Mouse (Mus musculus) heart, postnatal 14 days (tissue): ENCODE results near the gene Syncrip. TPM values are rescaled to one million over a fixed set of nuclear protein-coding genes. Genes with fewer than 3 reads are reported as not detected.
"Not testable (repeated sequence)": the region's sequence is repeated elsewhere in the genome, so short reads cannot be mapped to it uniquely, and the experiment has no call there.

ENCODE experiments used
- DNase-seq, 2 experiments: peaks; one replicate each; pipeline ENCODE4 v3.0.0; 2021 to 2022
- intact Hi-C: fragments of 180-260 bp; cut with DNase I; formaldehyde crosslinking; loops from one replicate; pipeline ENCODE4 v1.15.1; 2025
- total RNA-seq, 2 experiments: library from RNA; stranded (reverse); gene quantifications; 2 replicates each; pipeline ENCODE4 v1.2.3; 2021

Syncrip gene
- total RNA-seq, 2 experiments from 2014 or later = 61.2 to 62.1 TPM

GRCm38 (mm10) chr9:88492522-88492921, 10.1 kb upstream of the Syncrip start:
- no peak for DNase-seq
- intact Hi-C loops = no loop called here

- no peak for DNase-seq
Measured at GRCm38 (mm10) chr9:88484531-88484930, 2.2 kb upstream of the Syncrip start.

GRCm38 (mm10) chr9:88482829-88483396, 539 bp upstream of the Syncrip start:
- peak; percentile 91 for DNase-seq
- intact Hi-C loops = no loop called here

More at GRCm38 (mm10) chr9:88484531-88484930, 2.2 kb upstream of the Syncrip start:
- intact Hi-C loops = no loop called here

DNA sequence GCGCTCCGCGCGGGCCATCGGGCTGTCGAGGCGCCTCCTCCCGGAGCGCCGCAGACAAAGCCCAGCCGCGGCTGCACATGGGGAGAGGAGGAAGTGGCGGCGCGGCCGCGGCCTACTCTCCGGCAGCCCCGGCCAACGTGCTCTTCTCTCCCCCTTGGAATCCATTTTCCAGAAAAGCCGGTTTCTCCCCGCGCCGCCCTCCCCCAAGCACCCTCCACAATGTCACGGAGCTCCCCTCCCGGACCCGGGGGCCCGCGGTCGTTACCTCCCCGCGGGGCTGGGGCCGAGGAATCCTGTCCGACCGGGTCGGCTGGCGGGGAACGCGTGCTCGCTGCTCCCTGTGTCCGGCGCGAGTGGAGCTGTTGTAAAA, 598 bp downstream of the Syncrip start:
- intact Hi-C loops = loop anchor here (2.0 kb wide), 1 partner anchor 65 kb away; no protein-coding TSS in a partner anchor
- peak in 1 of 2 experiments; percentile 42 for DNase-seq

DNA sequence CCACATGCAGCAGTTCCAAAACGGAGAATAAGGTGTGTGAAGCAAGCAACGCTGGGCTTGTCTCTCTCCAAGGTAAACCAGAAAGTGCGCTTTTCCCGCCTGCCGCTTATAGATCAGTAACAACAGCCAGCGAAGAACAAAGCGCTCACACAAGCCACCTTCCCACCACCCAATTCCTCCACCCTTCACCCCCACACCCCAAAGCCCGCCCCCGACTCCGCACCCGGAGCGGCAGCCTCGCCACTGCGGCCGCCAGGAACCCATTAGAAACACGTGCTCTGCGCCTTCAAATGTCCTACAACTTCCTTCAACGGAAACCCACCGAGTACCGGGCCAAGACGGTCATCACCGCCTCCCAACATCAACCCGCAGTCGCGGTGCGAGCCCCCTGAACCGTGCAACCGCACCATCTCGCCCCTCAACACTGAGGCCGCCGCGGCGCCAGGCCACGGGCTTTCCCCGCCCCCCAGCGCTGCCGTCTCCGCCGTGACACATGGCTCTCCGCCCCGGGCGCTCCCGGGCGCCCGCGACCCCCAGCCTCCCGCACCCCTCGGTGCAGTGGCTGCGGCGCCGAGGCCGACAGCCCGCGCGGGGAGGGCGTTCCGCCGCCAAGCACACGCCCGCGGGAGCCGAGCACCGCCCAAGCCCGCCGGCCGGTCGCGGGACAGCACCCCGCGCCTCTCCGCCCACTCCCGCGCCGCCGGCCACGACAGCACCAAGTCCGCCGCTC, 1.1 kb downstream of the Syncrip start:
- intact Hi-C loops = loop anchor here (2.0 kb wide), 1 partner anchor 66 kb away; no protein-coding TSS in a partner anchor
- peak; percentile 42 to 56 for DNase-seq

- intact Hi-C loops = loop anchor here (1.0 to 2.0 kb wide), 2 partner anchors 42 to 67 kb away; no protein-coding TSS in a partner anchor
- DNase-seq = no peak
Measured at GRCm38 (mm10) chr9:88480120-88480519, 2.3 kb downstream of the Syncrip start.

GRCm38 (mm10) chr9:88476138-88476537, 6.2 kb downstream of the Syncrip start:
- DNase-seq = peak in 1 of 2 experiments; percentile 8
- intact Hi-C loops = loop anchor here (5.0 kb wide), 1 partner anchor 34 kb away; no protein-coding TSS in a partner anchor

GRCm38 (mm10) chr9:88461017-88461416, 21.4 kb downstream of the Syncrip start:
- intact Hi-C loops, DNase-seq: not testable (repeated sequence)

DNA sequence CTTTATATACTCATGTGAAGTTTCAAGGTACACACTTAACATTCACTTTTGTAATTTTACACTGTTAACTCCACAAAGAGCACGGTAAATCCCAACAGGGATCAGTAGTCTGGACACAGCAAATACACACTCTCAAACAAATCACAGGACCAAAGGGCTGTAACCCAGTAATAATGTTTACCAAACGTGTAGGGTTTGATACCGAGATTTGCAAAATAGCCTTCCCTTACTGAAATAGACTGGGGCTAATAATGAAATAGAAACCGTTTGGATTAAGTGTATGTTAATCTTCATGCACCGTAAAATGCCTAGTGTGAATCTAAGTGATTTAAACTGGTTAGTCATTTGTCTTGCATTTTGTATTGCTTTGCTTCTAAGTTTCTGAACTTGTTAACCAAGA, 42.4 kb downstream of the Syncrip start:
- intact Hi-C loops = loop anchor here (5.0 kb wide), 1 partner anchor 37 kb away; no protein-coding TSS in a partner anchor
- DNase-seq = no peak

DNA sequence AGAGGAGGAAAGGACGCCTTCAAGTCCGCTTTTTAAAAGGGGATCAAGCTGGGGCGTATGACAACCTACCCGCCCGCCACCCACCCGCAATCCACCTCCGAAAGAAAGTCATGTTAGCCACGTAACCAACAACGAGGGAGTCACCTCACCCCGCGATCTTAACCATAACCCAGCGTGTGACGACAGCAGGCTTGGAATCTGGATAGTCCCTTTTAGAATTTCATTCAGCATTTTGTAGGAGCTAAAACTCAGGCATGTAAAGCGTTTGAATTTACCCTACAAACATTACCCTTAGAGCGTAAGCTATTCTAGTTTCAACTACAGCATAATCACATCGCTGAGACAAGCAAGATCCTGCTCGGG, 43.2 kb downstream of the Syncrip start:
- no peak for DNase-seq
- intact Hi-C loops = no loop called here

- intact Hi-C loops = no loop called here
- peak; percentile 97 to 98 for DNase-seq
Measured at GRCm38 (mm10) chr9:88438555-88439237, 43.7 kb downstream of the Syncrip start, which contains the start of gene Snx14. Gene Snx14 (minus strand): TSS chr9:88438958.

- DNase-seq = no peak
- intact Hi-C loops = no loop called here
Measured at GRCm38 (mm10) chr9:88438237-88438554, 44.2 kb downstream of the Syncrip start.

GRCm38 (mm10) chr9:88437342-88438236, 44.8 kb downstream of the Syncrip start:
- intact Hi-C loops = no loop called here
- DNase-seq = no peak

- intact Hi-C loops = no loop called here
- DNase-seq = no peak
Measured at GRCm38 (mm10) chr9:88424356-88424755, 58.0 kb downstream of the Syncrip start.

- DNase-seq = no peak
- intact Hi-C loops = no loop called here
Measured at GRCm38 (mm10) chr9:88422428-88422827, 59.9 kb downstream of the Syncrip start.

GRCm38 (mm10) chr9:88416752-88417151, 65.6 kb downstream of the Syncrip start:
- intact Hi-C loops = no loop called here
- DNase-seq = no peak

DNA sequence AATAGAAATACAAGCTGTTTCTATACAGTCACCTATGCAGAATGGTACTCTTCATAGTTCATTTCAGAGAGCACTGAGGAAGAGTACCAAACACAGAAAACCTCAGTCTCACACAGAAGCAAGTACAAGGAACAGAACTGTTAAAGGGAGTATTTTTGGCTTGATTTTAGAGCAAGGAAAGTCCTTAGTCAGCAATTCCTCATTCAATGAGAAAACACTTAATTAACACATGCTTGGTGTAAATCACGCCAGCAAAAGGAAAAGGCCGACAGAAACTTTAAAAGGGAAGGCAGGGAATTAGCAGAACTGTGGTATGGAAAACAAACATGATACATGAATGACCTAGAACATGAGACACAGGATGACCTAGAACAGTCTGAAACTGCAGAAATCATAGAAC, 72.4 kb downstream of the Syncrip start:
- intact Hi-C loops = loop anchor here (10.0 kb wide), 1 partner anchor 135 kb away; the partner anchor contains the start of gene Zfp949
- no peak for DNase-seq

GRCm38 (mm10) chr9:88404515-88404914, 77.9 kb downstream of the Syncrip start:
- DNase-seq = no peak
- intact Hi-C loops = loop anchor here (10.0 kb wide), 1 partner anchor 140 kb away; the partner anchor contains the start of gene Zfp949

DNA sequence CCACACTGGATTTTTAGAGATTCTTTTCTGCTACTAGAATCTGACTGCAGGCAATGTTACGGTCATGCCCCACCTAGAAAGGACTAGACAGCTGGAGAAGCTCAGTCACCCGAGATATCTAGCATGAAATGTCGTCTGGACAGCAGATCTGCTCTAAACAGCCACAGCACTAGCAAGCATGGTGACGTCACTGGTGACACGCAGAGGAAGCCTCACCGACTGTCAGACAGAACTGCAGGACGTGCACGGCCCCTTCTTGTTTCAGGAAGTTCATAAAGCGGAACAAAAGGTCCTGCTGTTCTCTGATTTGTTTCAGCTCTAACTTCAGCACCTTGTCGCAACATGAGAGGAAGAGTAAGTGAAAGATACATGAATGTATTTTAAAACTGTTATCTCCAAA, 78.3 kb downstream of the Syncrip start:
- DNase-seq = peak; percentile 34 to 46
- intact Hi-C loops = loop anchor here (10.0 kb wide), 1 partner anchor 141 kb away; the partner anchor contains the start of gene Zfp949

GRCm38 (mm10) chr9:88398461-88398860, 83.9 kb downstream of the Syncrip start:
- no peak for DNase-seq
- intact Hi-C loops = loop anchor here (2.0 kb wide), 1 partner anchor 158 kb away; no protein-coding TSS in a partner anchor
